Mouse (Mus musculus) liver, embryonic 14.5 days (tissue): ENCODE results near the gene B230104I21Rik. TPM values are rescaled to one million over a fixed set of nuclear protein-coding genes. Genes with fewer than 3 reads are reported as not detected.

ENCODE experiments used
- ATAC-seq: fragments of 200-750 bp; cut with Nextera tagmentation; 2 replicates; pipeline ENCODE4 v1.8.0; 2017; ENCODE audit warnings: moderate number of reproducible peaks, mild to moderate bottlenecking, moderate library complexity; ENCODE audit not compliant: insufficient read depth
- DNase-seq, 3 experiments: peaks; one replicate each; pipeline ENCODE4 v3.0.0-alpha.2; 2012 to 2013; ENCODE audit warnings: low read depth in 3 of 3, low spot score in 3 of 3
- H3K27ac ChIP-seq: fragments of 300-500 bp; sonication (generic); 2 replicates; pipeline ENCODE4 v1.5.1; 2014; ENCODE audit warnings: moderate library complexity, mild to moderate bottlenecking, control low read depth, inconsistent platforms
- H3K27me3 ChIP-seq: fragments of 300-500 bp; sonication (generic); 2 replicates; pipeline ENCODE4 v1.6.1; 2014; ENCODE audit warnings: mild to moderate bottlenecking, low read length, moderate library complexity; ENCODE audit not compliant: control insufficient read depth, insufficient read depth
- H3K36me3 ChIP-seq: fragments of 300-500 bp; sonication (generic); replicated peaks from 2 replicates; pipeline ENCODE4 v1.6.1; 2014; ENCODE audit warnings: low read depth; ENCODE audit not compliant: control insufficient read depth, insufficient read depth
- H3K4me1 ChIP-seq, 2 experiments: fragments of 200-500 bp in 1 of 2; fragments of 300-500 bp in 1 of 2; sonication (generic) in 1 of 2; replicated peaks; 2 replicates each; pipeline ENCODE4 v1.6.1; 2012 to 2014; ENCODE audit warnings: antibody characterized with exemption in 1 of 2, inconsistent platforms in 1 of 2, low read length in 1 of 2; ENCODE audit not compliant: control insufficient read depth in 2 of 2, insufficient read depth in 2 of 2
- H3K4me2 ChIP-seq: fragments of 300-500 bp; sonication (generic); 2 replicates; pipeline ENCODE4 v1.6.1; 2014; ENCODE audit warnings: low read depth, mild to moderate bottlenecking, control low read depth, moderate library complexity
- H3K4me3 ChIP-seq, 2 experiments: fragments of 200-500 bp in 1 of 2; fragments of 300-500 bp in 1 of 2; sonication (generic) in 1 of 2; 2 replicates each; pipeline ENCODE4 v1.5.1; 2012 to 2014; ENCODE audit warnings: low read depth in 2 of 2, low read length in 2 of 2, mild to moderate bottlenecking in 2 of 2, control low read depth in 1 of 2, inconsistent platforms in 1 of 2, moderate library complexity in 1 of 2; ENCODE audit not compliant: insufficient read depth in 1 of 2
- H3K9ac ChIP-seq: fragments of 300-500 bp; sonication (generic); replicated peaks from 2 replicates; pipeline ENCODE4 v1.6.1; 2014; ENCODE audit warnings: mild to moderate bottlenecking, control low read depth, moderate library complexity
- H3K9me3 ChIP-seq: fragments of 300-500 bp; sonication (generic); 2 replicates; pipeline ENCODE4 v1.6.1; 2016; ENCODE audit warnings: low read length, mixed read lengths; ENCODE audit not compliant: control insufficient read depth
- CTCF ChIP-seq: IDR thresholded peaks from 2 replicates; pipeline ENCODE4 v1.5.1; 2016; ENCODE audit warnings: antibody characterized with exemption, low read depth, control low read depth
- EP300 ChIP-seq: IDR thresholded peaks from 2 replicates; pipeline ENCODE4 v1.6.1; 2016; ENCODE audit warnings: antibody characterized with exemption, low read depth
- WGBS: fragments of 180-500 bp; shearing (Covaris S2); extraction: QIAGEN DNeasy Blood & Tissue Kit; methylation state at CpG from one replicate; pipeline ENCODE4 v1.1.7; 2014; ENCODE audit not compliant: insufficient replicate concordance; 5-methylcytosine and 5-hydroxymethylcytosine counted together
- polyA plus RNA-seq, 2 experiments: library from polyadenylated mRNA; depleted of rRNA in 1 of 2; stranded (reverse) in 1 of 2; unstranded in 1 of 2; fragments of >200 nt; fragmentation: Nextera tagmentation in 1 of 2; extraction: Ambion mirVana in 1 of 2; gene quantifications; 2 replicates each; pipeline versions ENCODE4 v1.2.1 to v1.2.3; 2012 to 2014

B230104I21Rik gene
- polyA plus RNA-seq, 2 experiments = not detected

DNA sequence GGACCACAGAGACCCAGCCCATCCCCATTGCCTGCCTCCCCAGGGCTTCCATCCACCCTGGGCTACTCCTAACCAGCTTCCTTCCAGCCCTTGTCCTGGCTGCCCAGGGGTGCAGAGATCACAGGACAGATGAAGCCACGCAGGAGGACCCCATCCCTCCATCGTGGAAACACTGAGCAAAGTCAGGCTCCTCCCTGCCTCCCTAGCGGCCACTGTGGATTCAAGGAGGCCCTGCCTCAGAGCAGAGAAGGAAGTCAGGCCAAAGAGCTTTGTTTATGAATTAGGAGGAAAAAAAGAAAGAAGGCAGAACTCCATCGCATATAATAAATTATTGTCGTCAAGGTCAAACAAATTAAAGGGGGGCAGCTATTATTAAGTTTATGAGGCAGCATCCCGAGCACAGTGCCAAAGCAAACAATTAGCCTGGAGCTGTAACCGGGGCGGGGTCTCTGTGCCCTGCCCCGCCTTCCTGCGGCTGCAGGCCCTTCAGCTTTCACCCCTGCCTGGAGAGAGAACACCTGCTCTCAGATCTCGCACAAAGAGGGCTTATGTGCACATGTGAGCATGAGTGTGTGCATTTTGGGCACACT is 12.4 kb downstream of the B230104I21Rik start:
- Histone ChIP-seq H3K4me3 (no peak overlapping the region), H3K4me2 (no peak overlapping the region), H3K27me3 (no peaks in the 10 kb centered on the region), H3K9me3 (no peaks in the 10 kb centered on the region), H3K9ac (no peak overlapping the region), H3K27ac (no peak overlapping the region), H3K36me3 (no peaks in the 10 kb centered on the region), H3K4me1 (no peaks in the 10 kb centered on the region)
- WGBS = 49% methylated on average over 11 of the region's 11 CpGs
- TF ChIP-seq CTCF (no peak), EP300 (no peak)
- no peak for DNase-seq
- ATAC-seq = no peak

DNA sequence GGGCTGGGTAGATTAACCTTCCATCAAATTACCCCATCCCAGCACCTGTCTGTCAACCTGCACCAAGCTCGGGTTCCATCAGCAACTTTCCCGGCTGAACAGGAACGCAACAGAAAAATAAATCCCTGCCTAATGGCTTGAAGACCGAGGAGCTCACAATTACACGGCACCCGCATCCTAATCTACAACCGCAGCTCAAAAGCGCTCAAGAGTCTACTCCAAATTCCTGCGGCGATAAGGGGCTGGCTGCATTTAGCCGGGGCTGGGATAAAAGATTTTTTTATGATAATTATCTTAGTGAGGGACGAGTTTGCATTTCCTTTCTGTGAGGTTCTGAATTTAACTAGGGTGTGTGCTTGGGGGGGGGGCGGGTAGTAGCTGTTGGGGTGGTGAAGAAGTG is 16.3 kb downstream of the B230104I21Rik start:
- WGBS = 66% methylated on average over 13 of the region's 13 CpGs
- Histone ChIP-seq H3K4me1 (no peaks in the 10 kb centered on the region), H3K27me3 (no peaks in the 10 kb centered on the region), H3K9ac (no peak overlapping the region), H3K36me3 (no peaks in the 10 kb centered on the region), H3K4me2 (no peak overlapping the region), H3K4me3 (no peak overlapping the region), H3K9me3 (no peaks in the 10 kb centered on the region), H3K27ac (no peak overlapping the region)
- TF ChIP-seq CTCF (no peak), EP300 (no peak)
- no peak for ATAC-seq
- no peak for DNase-seq

DNA sequence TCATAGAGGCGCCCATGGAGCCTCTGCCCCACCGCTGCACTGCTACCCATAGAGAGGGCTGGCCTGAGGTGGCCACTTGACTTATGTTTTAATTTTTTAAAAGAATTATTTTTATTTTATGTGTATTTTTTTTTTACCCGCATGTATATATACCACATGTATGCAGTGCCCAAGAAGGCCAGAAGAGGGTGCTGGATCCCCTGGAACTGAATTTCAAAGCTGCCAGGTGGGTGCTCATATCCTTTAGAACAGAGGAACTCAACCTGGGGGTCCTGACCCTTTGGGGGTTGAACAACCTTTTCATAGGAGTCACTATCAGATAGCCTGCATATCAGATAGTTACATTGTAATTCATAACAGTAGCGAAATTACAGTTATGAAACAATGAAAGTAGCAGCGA is 19.5 kb downstream of the B230104I21Rik start:
- H3K36me3 ChIP-seq = no peaks in the 10 kb centered on the region
- no peak overlapping the region for H3K27ac ChIP-seq
- no peaks in the 10 kb centered on the region for H3K9me3 ChIP-seq
- no peak for DNase-seq
- no peak overlapping the region for H3K9ac ChIP-seq
- no peaks in the 10 kb centered on the region for H3K4me1 ChIP-seq
- peak; percentile 17; the same call in 1 of the 2 replicates for TF ChIP-seq CTCF
- TF ChIP-seq EP300 = no peak
- H3K4me2 ChIP-seq = no peak overlapping the region
- H3K4me3 ChIP-seq = no peak overlapping the region
- WGBS = 76% methylated on average over 5 of the region's 5 CpGs
- H3K27me3 ChIP-seq = no peaks in the 10 kb centered on the region
- no peak for ATAC-seq

DNA sequence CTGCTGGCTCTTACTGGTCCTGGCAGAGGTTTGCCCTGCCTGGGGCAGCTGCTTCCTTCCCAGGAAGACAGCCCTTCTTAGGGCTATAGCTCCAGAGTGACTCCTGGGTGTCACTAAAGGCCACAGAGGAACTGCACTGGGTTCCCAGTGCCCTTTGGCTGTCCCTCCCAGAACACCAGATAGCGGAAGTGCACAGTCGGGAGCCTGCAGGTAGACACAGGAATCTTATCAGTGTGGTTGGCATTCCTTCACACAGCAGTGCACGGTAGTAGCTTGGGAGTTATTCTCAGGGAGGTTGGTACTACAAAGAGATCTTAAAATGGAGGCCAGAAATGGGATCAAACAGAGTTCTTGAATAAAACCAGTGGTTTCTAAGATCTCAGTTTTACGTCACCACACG is 22.4 kb downstream of the B230104I21Rik start:
- no peaks in the 10 kb centered on the region for H3K36me3 ChIP-seq
- no peak overlapping the region for H3K4me2 ChIP-seq
- WGBS = 62% methylated on average over 5 of the region's 5 CpGs
- no peak for TF ChIP-seq EP300
- no peak for TF ChIP-seq CTCF
- no peaks in the 10 kb centered on the region for H3K9me3 ChIP-seq
- H3K27ac ChIP-seq = no peak overlapping the region
- no peak overlapping the region for H3K9ac ChIP-seq
- H3K27me3 ChIP-seq = no peaks in the 10 kb centered on the region
- ATAC-seq (no peak), DNase-seq (no peak)
- no peaks in the 10 kb centered on the region for H3K4me1 ChIP-seq
- no peak overlapping the region for H3K4me3 ChIP-seq

DNA sequence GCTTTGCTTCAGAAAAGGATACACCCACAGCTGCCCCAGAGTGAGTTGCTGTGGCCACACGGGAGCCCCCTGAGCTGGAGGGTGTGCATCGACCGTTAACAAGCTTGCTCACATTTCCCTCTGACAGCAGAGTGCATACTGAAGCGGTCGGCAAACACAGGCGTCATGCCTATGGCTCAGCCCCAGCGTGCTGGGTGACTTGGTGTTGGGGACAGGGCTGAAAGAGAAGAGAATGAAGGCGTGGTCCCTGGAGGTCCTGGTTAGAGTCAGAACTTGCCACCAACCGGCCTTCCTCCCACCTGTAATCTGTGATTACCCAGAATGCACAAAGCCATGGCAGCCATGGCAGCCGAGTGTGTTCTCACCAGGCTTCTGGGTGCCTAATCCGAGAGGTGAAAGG is 22.9 kb downstream of the B230104I21Rik start:
- 53% methylated on average over 11 of the region's 11 CpGs for WGBS
- no peak overlapping the region for H3K4me3 ChIP-seq
- no peaks in the 10 kb centered on the region for H3K4me1 ChIP-seq
- H3K27ac ChIP-seq = no peak overlapping the region
- TF ChIP-seq EP300 (no peak), CTCF (no peak)
- no peaks in the 10 kb centered on the region for H3K27me3 ChIP-seq
- H3K9me3 ChIP-seq = no peaks in the 10 kb centered on the region
- DNase-seq (no peak), ATAC-seq (no peak)
- no peak overlapping the region for H3K4me2 ChIP-seq
- no peak overlapping the region for H3K9ac ChIP-seq
- H3K36me3 ChIP-seq = no peaks in the 10 kb centered on the region
